Mouse (Mus musculus): ENCODE measurements around the gene Mrpl21. TPM values are rescaled to one million over a fixed set of nuclear protein-coding genes. Genes with fewer than 3 reads are reported as not detected.

Mrpl21 gene
- polyA plus RNA-seq (2014; fragmentation: Nextera tagmentation; extraction: Ambion mirVana): 143 and 147 TPM in 2 replicates

DNA sequence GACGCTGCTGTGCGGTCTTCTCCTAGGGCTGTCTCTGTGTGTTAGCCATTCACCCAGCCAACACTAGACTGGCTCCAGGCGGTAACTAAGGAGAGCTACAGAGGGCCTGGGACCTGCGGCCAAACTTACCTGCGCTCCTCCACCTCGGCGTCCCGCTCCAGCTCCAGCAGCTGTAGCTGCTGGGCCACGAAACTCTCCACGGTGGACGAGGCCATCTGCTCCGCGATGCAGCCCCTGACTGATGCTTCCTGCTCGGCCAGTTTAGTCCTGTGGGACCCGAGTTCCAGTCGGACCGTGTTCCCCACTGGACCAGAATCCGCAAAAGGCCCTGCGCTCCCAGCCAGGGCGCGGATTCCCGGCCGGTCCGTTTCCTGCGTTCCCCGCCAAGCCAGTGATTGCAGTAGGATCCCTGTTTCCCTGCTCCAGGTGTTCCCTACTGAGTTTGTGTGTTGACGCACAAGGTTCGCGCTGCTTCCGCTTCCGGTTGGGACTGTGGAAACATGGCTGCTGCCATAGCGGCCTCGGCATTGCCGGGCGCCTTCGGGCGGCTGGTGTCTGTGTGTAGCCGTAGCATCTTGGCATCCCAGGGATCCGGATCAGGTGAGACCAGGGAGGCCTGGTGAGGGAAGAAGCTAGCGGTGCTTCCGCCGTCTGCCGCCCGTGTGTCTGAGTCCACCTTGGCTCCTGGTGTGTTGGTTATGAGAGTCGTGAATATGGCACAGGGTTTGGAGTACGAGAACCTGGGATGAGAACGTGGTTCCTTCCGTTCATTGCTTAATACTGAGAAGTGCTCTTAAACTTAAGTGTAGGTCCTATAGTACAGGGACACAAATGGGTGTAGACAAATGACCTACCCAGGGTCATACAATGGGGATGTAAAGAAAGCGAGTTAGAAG, at the start of gene Mrpl21, which contains the start of gene Ighmbp2:
Gene Mrpl21, plus strand, starts transcription at position 330 of the 896 bp plus-strand sequence.
Gene Ighmbp2, minus strand, starts transcription at position 446 of the 896 bp plus-strand sequence.
- Histone ChIP-seq H3K9me3 (ENCODE audit: control insufficient read depth, low read length) (no peaks in the 10 kb centered on the region), H3K4me1 (replicated peaks; ENCODE audit: control insufficient read depth, insufficient read depth, low read length) (peaks cover 18% of the 10 kb centered on the region), H3K4me3 (ENCODE audit: low read depth, low read length) (peak within 1 kb of the TSS; percentile 97), H3K9ac (ENCODE audit: low read length) (peak within 1 kb of the TSS; percentile 75), H3K4me2 (ENCODE audit: low read length) (peak within 1 kb of the TSS; percentile 73), H3K36me3 (ENCODE audit: control insufficient read depth, insufficient read depth, low read length) (peaks cover 57% of the 10 kb centered on the region), H3K27me3 (replicated peaks; ENCODE audit: control insufficient read depth, insufficient read depth, low read length) (no peaks in the 10 kb centered on the region), H3K27ac (ENCODE audit: low read depth) (peak within 1 kb of the TSS; percentile 62; the same call in 1 of the 2 replicates)
- DNase-seq (ENCODE audit: low spot score) (peak; percentile 97), ATAC-seq (replicated peaks; ENCODE audit: low FRiP score, low TSS enrichment, low read depth) (peak; percentile 92)
- under 1% methylated on average over 49 of the region's 49 CpGs for WGBS

DNA sequence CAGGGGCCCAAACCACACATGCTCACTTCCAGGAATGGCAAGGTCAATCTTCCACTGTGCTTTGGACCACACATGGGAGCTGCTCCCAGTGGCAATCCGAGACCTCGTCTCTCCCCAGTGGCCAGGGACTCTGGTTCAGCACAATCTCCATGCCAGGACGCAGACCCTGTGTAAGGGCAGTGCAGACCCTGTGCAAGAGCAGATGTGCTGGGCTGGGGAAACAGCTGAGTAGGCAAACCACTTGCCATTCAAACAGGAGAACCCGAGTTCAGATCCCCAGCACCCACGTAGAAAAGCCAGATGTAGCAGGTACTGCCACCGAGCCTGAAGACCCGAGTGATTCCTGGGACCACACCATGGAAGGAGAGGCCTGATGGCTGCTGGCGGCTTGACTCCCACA, 22.7 kb upstream of the Mrpl21 start:
- no peaks in the 10 kb centered on the region for H3K27me3 ChIP-seq (replicated peaks; ENCODE audit: control insufficient read depth, insufficient read depth, low read length)
- no peaks in the 10 kb centered on the region for H3K4me1 ChIP-seq (replicated peaks; ENCODE audit: control insufficient read depth, insufficient read depth, low read length)
- H3K9me3 ChIP-seq (ENCODE audit: control insufficient read depth, low read length): no peaks in the 10 kb centered on the region
- H3K4me3 ChIP-seq (ENCODE audit: low read depth, low read length): no peak overlapping the region
- no peak overlapping the region for H3K4me2 ChIP-seq (ENCODE audit: low read length)
- H3K9ac ChIP-seq (ENCODE audit: low read length): no peak overlapping the region
- H3K27ac ChIP-seq (ENCODE audit: low read depth): no peak overlapping the region
- ATAC-seq (replicated peaks; ENCODE audit: low FRiP score, low TSS enrichment, low read depth) (no peak), DNase-seq (ENCODE audit: low spot score) (no peak)
- H3K36me3 ChIP-seq (ENCODE audit: control insufficient read depth, insufficient read depth, low read length): peaks cover 44% of the 10 kb centered on the region
- WGBS: 91% methylated on average over 8 of the region's 8 CpGs

DNA sequence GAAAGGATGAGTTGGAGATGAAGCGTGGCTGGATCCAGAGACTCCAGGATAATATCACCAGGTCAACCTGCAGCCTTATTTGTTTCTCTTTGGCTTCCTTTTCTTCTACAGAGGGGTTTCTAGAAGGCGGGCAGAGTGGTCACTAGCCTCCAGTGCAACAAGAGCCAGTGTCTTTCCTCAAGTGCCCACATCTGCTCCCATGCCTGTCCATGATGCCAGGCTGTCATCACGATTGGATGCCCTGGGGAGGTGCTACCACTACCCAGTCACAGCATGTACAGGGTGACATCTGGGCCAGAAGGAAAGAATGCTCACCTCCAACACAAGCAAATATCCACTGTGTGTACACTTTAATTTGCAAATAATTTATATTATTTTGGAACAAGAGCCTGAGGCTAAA, 22.1 kb upstream of the Mrpl21 start:
- H3K9me3 ChIP-seq (ENCODE audit: control insufficient read depth, low read length): no peaks in the 10 kb centered on the region
- H3K36me3 ChIP-seq (ENCODE audit: control insufficient read depth, insufficient read depth, low read length): peaks cover 50% of the 10 kb centered on the region
- H3K27me3 ChIP-seq (replicated peaks; ENCODE audit: control insufficient read depth, insufficient read depth, low read length): no peaks in the 10 kb centered on the region
- WGBS: 94% methylated on average over 3 of the region's 3 CpGs
- no peak overlapping the region for H3K4me2 ChIP-seq (ENCODE audit: low read length)
- ATAC-seq (replicated peaks; ENCODE audit: low FRiP score, low TSS enrichment, low read depth) (no peak), DNase-seq (ENCODE audit: low spot score) (peak; percentile 29)
- no peak overlapping the region for H3K27ac ChIP-seq (ENCODE audit: low read depth)
- H3K4me1 ChIP-seq (replicated peaks; ENCODE audit: control insufficient read depth, insufficient read depth, low read length): no peaks in the 10 kb centered on the region
- H3K9ac ChIP-seq (ENCODE audit: low read length): no peak overlapping the region
- H3K4me3 ChIP-seq (ENCODE audit: low read depth, low read length): no peak overlapping the region

DNA sequence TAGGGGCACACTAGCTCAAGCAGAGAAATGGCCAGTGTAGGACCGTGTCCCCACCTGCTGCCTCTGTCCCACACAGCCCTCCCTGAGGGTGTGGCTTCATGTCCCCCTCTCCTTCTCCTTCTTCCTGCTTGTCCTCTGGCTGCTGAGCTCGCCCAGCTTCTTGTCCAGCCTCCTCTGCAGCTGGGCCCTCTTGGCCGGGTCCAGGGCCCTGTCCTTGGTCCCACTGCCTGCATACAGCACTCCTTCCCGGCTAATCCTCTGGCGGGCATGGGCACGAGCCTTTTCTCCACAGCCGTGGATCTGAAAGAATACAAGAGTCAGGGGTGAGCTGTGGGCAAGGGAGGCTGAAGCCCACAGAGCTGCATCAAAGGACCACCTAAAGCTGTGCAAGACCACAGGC, 21.4 kb upstream of the Mrpl21 start:
- ATAC-seq (replicated peaks; ENCODE audit: low FRiP score, low TSS enrichment, low read depth): no peak
- no peak for DNase-seq (ENCODE audit: low spot score)

DNA sequence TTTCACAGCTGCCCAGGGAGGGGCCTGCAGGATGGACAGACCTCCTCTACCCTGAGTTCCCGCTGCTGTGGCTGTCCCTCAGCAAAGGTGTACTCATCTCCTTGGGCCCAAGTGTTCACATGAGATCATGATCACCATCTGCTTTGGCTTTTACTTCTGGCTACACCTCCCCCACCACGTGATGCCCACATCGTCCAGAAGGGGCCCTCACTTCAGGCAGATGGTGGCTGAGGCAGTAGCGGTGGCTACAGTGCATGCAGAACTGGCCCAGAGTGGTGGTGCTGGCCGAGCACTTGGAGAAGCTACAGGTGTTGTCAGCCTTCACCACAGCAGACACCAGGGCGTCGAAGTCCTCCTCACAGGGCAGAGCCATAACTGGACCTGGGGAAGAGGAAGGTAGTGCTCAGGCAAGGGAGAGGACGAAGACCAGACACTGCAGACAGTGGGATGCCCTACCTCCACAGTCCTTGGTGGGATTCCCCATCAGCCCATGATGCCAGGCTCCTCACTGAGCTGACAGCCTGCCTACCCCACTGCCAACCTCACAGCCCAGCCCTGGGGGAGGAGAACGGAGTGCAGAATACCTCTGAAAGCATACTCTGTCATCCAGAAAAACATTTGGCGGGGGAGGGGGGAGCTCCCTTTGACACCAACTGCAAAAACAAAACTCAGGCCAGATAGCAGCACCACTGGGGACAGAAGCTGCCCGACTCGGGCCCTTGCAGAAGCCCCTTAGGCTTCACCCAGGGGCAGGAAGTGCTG, 20.8 kb upstream of the Mrpl21 start:
- 83% methylated on average over 12 of the region's 12 CpGs for WGBS
- Histone ChIP-seq H3K36me3 (ENCODE audit: control insufficient read depth, insufficient read depth, low read length) (peaks cover 63% of the 10 kb centered on the region), H3K27me3 (replicated peaks; ENCODE audit: control insufficient read depth, insufficient read depth, low read length) (no peaks in the 10 kb centered on the region), H3K27ac (ENCODE audit: low read depth) (no peak overlapping the region), H3K4me2 (ENCODE audit: low read length) (no peak overlapping the region), H3K9ac (ENCODE audit: low read length) (no peak overlapping the region), H3K4me1 (replicated peaks; ENCODE audit: control insufficient read depth, insufficient read depth, low read length) (no peaks in the 10 kb centered on the region), H3K4me3 (ENCODE audit: low read depth, low read length) (no peak overlapping the region), H3K9me3 (ENCODE audit: control insufficient read depth, low read length) (no peaks in the 10 kb centered on the region)
- ATAC-seq (replicated peaks; ENCODE audit: low FRiP score, low TSS enrichment, low read depth) (no peak), DNase-seq (ENCODE audit: low spot score) (no peak)

More for the DNA sequence above, 21.4 kb upstream of the Mrpl21 start:
- no peak overlapping the region for H3K4me2 ChIP-seq (ENCODE audit: low read length)
- no peaks in the 10 kb centered on the region for H3K9me3 ChIP-seq (ENCODE audit: control insufficient read depth, low read length)
- H3K27me3 ChIP-seq (replicated peaks; ENCODE audit: control insufficient read depth, insufficient read depth, low read length): no peaks in the 10 kb centered on the region
- H3K4me1 ChIP-seq (replicated peaks; ENCODE audit: control insufficient read depth, insufficient read depth, low read length): no peaks in the 10 kb centered on the region
- WGBS: 91% methylated on average over 7 of the region's 7 CpGs
- H3K9ac ChIP-seq (ENCODE audit: low read length): no peak overlapping the region
- peaks cover 57% of the 10 kb centered on the region for H3K36me3 ChIP-seq (ENCODE audit: control insufficient read depth, insufficient read depth, low read length)
- no peak overlapping the region for H3K4me3 ChIP-seq (ENCODE audit: low read depth, low read length)
- H3K27ac ChIP-seq (ENCODE audit: low read depth): no peak overlapping the region

DNA sequence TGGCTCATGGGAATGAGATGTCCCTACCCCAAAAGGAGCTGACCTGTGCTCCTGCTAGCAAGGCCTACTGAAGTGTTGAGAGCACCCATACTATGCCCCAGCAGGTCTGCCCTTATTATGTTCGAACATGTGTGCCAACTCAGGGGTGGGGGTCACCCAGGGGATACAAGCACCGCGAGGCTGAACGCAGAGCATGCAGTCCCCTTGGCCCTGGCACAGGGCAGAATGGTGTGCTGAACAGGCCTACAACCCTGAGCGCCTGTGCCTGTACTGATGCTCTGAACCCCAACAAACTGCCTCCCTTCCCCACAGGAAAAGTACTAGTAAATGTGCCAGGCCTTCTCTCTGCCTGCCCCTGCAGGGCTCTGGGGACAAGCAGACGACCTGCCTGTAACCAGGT, 18.4 kb upstream of the Mrpl21 start:
- ATAC-seq (replicated peaks; ENCODE audit: low FRiP score, low TSS enrichment, low read depth) (no peak), DNase-seq (ENCODE audit: low spot score) (no peak)
- Histone ChIP-seq H3K9ac (ENCODE audit: low read length) (no peak overlapping the region), H3K9me3 (ENCODE audit: control insufficient read depth, low read length) (no peaks in the 10 kb centered on the region), H3K27me3 (replicated peaks; ENCODE audit: control insufficient read depth, insufficient read depth, low read length) (no peaks in the 10 kb centered on the region), H3K36me3 (ENCODE audit: control insufficient read depth, insufficient read depth, low read length) (peaks cover 87% of the 10 kb centered on the region), H3K27ac (ENCODE audit: low read depth) (no peak overlapping the region), H3K4me3 (ENCODE audit: low read depth, low read length) (no peak overlapping the region), H3K4me2 (ENCODE audit: low read length) (no peak overlapping the region), H3K4me1 (replicated peaks; ENCODE audit: control insufficient read depth, insufficient read depth, low read length) (no peaks in the 10 kb centered on the region)
- 92% methylated on average over 6 of the region's 6 CpGs for WGBS

DNA sequence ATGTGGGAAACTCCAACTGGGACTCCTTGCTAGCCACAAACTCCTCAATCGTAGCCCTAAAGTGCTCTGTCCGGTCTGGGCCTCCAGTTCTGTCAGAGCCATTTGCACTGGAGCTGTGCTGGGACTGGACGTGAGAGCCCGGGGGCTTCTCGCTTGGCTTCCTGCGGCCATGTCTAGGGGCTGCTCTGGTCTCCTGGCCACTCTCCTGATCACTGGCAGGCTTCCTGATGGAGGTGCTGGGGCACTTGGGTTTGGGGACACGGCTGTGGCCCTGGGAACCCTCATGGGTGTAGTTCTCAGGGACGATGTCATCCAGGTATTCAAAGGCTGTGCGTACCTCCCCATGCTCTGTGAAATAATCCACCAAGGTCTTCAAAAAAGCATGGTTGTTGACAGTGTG, 17.5 kb upstream of the Mrpl21 start:
- WGBS: 95% methylated on average over 9 of the region's 9 CpGs
- H3K36me3 ChIP-seq (ENCODE audit: control insufficient read depth, insufficient read depth, low read length): peaks cover 92% of the 10 kb centered on the region
- ATAC-seq (replicated peaks; ENCODE audit: low FRiP score, low TSS enrichment, low read depth) (no peak), DNase-seq (ENCODE audit: low spot score) (peak; percentile 23)
- no peaks in the 10 kb centered on the region for H3K9me3 ChIP-seq (ENCODE audit: control insufficient read depth, low read length)
- H3K27me3 ChIP-seq (replicated peaks; ENCODE audit: control insufficient read depth, insufficient read depth, low read length): no peaks in the 10 kb centered on the region
- H3K4me1 ChIP-seq (replicated peaks; ENCODE audit: control insufficient read depth, insufficient read depth, low read length): no peaks in the 10 kb centered on the region
- no peak overlapping the region for H3K4me2 ChIP-seq (ENCODE audit: low read length)
- H3K27ac ChIP-seq (ENCODE audit: low read depth): no peak overlapping the region
- H3K4me3 ChIP-seq (ENCODE audit: low read depth, low read length): no peak overlapping the region
- H3K9ac ChIP-seq (ENCODE audit: low read length): no peak overlapping the region

DNA sequence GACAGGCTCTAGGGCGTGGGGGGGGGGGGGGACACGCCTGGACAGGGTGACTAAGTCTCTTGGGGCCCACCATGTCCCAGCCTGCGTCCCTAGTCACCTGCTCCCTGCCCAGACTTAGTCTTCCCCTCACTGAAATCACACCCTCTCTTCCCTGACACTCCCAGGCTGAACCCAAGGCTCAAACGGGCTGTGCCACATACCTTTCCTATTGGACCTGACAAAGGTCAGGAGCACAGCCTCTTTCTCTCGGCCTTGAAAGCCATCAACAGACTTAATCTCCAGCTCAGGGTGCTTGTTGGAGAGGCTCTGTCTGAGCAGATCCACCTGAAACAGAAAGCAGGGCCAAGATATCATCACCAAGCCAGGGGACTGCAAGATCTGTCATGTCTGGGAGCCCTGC, 16.6 kb upstream of the Mrpl21 start:
- H3K27me3 ChIP-seq (replicated peaks; ENCODE audit: control insufficient read depth, insufficient read depth, low read length): no peaks in the 10 kb centered on the region
- 69% methylated on average over 5 of the region's 5 CpGs for WGBS
- no peak overlapping the region for H3K4me2 ChIP-seq (ENCODE audit: low read length)
- H3K27ac ChIP-seq (ENCODE audit: low read depth): no peak overlapping the region
- no peak overlapping the region for H3K4me3 ChIP-seq (ENCODE audit: low read depth, low read length)
- H3K9ac ChIP-seq (ENCODE audit: low read length): no peak overlapping the region
- H3K36me3 ChIP-seq (ENCODE audit: control insufficient read depth, insufficient read depth, low read length): peaks cover 92% of the 10 kb centered on the region
- peak; percentile 34 for DNase-seq (ENCODE audit: low spot score)
- no peak for ATAC-seq (replicated peaks; ENCODE audit: low FRiP score, low TSS enrichment, low read depth)
- no peaks in the 10 kb centered on the region for H3K4me1 ChIP-seq (replicated peaks; ENCODE audit: control insufficient read depth, insufficient read depth, low read length)
- H3K9me3 ChIP-seq (ENCODE audit: control insufficient read depth, low read length): no peaks in the 10 kb centered on the region

Measured in intestine, embryonic 14.5 days (tissue).